Mouse (Mus musculus) hematopoietic stem cell, adult 5-6 weeks (primary cell): ENCODE data around the gene Trmt13. TPM values are rescaled to one million over a fixed set of nuclear protein-coding genes. Genes with fewer than 3 reads are reported as not detected.
"Not testable (repeated sequence)": the region's sequence is repeated elsewhere in the genome, so short reads cannot be mapped to it uniquely, and the experiment has no call there.

ENCODE experiments used
- ATAC-seq, 2 experiments: fragments of 125-278 bp in 1 of 2; replicated peaks in 1 of 2; 2 replicates each; pipeline ENCODE4 v1.8.0; 2016 to 2017; ENCODE audit warnings: inconsistent platforms in 2 of 2, mild to moderate bottlenecking in 2 of 2, moderate number of reproducible peaks in 2 of 2, low read depth in 1 of 2, moderate TSS enrichment in 1 of 2; ENCODE audit not compliant: low FRiP score in 2 of 2, poor library complexity in 2 of 2, severe bottlenecking in 2 of 2, insufficient read depth in 1 of 2, low TSS enrichment in 1 of 2
- total RNA-seq: library from RNA; stranded (forward); fragments of 172-1452, 232-1000 nt; gene quantifications from 2 replicates; pipeline ENCODE4 v1.2.3, GENCODE M21; 2017

Trmt13 gene
- total RNA-seq, 1 experiment from 2014 or later: 54.4 TPM

DNA sequence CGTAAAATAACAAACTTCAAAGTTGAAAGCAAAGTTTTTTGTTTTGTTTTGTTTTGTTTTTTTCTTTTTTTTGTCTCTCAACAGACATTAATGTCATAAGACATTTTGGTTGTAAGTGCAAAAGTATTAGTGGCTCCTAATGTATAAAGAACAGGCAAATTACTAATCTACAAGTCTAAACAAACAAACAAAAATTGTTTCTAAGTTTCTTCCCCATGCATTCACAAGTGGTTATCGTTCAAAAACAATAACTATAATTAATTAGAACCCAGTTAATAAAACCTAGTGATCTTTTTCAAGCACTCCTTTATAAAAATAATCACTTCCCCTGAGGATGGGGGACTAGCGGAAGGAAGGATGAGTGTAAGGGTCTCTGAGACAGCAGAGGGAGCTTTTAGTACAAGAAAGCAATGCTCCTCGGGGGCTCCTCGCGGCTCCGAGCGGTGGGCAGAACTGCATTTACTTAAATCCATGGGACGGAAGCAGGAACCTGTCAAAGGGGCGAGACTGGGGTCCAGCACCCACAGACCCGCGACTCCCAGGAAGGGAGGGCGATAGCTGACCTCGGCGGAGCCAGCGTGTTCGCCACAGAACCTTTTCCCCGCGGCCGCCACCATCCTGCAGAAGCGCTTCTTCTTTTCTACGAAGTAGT, 20.2 kb downstream of the Trmt13 start:
- peak; percentile 55 to 61 for ATAC-seq

DNA sequence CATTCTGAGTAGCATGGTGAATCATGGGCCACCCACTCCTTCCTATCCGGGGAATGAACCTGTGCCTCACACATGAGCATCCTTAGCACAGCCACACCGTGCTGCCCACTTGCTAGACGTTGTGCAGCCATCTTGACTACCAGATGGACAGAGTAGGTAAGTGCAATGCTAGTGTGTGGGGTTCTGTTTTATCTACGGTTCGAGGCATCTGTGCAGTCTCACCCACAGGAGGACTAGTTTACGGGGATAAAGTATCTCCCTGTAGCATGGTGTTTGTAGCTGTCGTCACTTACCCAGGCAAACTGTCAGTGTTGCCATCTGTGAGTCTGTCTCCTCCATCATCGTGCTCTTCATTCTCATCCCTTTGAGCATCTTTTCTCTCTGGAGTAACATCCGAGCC, 32.2 kb downstream of the Trmt13 start:
- no peak for ATAC-seq

DNA sequence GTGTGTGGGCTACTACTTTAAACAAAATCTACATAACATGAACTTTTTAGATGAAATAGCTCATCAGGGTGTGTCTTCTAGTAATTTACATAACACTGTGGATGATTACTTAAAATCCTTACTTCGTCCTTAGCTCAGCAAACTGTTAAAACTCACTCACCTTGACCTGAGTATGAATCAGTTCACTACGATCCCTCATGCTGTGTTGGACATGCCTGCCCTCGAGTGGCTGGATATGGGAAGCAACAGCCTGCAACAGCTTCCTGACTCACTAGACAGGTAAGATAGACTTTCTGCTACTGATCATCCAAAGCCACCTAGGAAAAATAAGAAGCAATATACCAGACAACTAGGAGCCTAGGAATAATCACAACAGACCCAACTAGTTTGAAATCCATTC, 37.1 kb downstream of the Trmt13 start:
- peak in 1 of 2 experiments; percentile 32; a peak in 1 of 4 replicates for ATAC-seq

DNA sequence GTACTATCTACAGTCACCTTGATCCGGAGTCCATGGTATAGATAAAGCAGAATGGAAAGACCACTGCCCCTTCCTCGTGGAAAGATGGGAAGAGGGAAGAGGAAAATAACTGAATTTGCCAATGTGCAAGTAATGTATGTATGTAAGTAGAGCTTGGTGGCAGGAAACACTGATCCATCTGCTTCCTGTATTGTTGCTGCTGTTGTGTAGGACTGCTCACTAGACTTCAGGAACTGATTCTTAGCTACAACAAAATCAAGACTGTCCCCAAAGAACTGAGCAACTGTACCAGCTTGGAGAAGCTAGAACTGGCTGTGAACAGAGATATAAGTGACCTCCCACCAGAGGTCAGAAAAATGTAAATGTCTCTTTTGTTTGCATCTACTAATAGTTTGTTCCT, 43.8 kb downstream of the Trmt13 start:
- ATAC-seq: peak; percentile 58 to 71

DNA sequence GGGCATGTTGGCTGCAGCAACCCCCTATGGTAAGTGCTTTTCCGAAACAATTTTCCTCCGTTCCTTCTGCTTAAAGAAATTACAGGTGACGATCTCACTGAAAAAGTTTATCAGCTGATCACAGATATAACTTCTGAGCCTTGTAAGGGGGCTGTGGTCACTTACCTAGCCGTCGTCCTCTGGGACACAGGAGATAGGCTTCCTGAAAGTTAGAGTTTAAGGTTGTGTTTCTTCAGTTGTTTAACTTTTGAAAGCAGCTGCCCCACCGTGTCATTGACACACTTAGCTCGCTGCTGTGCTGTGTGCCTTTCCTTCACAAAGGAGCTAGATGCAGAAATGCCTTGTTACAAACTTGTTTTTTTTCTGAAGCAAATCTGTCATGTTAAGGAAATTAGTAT, 51.3 kb downstream of the Trmt13 start:
- ATAC-seq: peak in 1 of 2 experiments; percentile 38; a peak in 1 of 4 replicates

DNA sequence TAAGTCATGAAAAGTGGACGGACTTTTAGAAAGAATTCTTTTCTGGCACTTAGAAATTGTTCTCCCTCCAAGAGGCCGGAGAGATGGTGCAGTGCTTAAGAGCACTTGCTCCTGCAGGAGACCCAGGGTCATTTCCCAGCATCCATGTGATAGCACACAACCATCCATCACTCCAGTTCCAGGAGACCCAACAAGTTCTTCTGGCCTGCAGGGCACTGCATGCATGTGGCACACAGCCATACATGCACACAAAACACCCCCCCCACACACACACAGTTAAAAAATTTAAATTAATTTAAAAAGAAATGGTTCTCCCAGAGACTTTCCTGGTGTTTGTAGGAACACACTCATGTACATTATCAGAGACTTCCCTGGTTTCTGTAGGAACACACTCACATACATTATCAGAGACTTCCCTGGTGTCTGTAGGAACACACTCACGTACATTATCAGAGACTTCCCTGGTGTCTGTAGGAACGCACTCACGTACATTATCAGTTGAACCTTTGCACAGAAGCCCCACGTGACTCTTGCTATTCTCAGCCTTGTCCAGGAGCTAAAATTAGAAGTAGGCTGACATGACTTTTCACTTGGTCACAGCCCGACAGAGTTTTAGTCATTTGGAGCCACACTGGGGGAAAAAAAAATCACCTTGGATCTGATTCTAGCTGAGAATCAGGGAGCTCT, 51.8 kb downstream of the Trmt13 start, which contains the start of gene Lrrc39:
Lrrc39 (plus strand) TSS at position 566 of the 687 bp plus-strand sequence.
- peak; percentile 56 to 80 for ATAC-seq

DNA sequence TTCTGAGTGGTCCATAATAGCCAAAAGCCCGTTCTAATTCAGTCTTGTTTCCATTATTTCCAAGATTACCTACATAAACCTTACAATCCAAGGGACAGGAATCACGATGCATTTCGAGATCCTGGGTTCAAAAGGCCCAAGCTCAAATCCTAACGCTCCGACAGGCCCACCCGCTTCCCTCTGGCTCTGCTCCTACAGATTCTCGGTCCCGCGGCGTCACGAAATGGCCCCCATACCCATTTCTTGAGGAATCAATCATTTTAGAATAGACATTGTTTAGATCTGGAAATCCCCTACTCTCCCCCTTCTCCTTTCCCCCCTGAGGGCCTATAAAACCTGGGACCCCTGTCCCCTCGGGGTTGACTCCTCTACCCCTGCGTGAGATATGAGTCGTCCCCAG, 53.1 kb downstream of the Trmt13 start:
- not testable (repeated sequence) for ATAC-seq

DNA sequence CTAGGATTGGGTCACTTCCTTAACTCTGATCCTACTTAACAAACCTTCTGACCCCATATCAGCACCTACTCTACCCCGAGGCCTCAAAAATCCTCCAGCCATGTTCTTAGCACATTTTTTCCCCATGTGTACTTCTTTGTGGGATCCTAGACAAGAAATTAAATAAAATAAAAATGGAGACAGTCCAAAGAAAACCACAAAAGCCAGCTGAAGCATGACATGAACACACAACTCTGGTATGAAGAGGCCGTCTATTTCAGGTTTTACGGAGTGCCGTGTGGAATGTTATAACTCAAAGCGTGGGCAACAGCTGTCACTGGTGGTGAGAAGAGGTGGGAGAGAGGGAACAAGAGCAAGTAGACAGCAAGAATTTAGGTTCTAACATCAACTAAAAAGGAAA, 63.0 kb downstream of the Trmt13 start:
- no peak for ATAC-seq

DNA sequence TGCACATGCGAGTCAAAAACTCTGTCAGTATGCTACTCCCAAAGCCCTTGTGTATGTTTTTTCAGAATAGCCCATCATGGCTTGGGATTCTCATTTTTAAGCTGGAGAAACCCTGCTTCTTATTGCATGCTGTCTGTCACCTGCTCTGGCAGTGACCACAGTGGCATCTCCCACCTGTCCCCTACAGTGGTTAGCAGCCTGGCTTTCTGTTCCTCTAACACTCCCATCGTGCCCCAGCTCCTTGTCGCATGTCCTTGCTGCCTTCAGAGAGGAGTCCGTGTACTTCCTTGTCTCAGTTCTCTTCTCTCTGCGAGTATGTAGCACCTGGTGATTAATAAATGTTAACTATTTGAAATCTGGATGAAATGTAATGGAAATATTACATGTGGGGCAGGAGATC, 67.0 kb downstream of the Trmt13 start:
- ATAC-seq: no peak

DNA sequence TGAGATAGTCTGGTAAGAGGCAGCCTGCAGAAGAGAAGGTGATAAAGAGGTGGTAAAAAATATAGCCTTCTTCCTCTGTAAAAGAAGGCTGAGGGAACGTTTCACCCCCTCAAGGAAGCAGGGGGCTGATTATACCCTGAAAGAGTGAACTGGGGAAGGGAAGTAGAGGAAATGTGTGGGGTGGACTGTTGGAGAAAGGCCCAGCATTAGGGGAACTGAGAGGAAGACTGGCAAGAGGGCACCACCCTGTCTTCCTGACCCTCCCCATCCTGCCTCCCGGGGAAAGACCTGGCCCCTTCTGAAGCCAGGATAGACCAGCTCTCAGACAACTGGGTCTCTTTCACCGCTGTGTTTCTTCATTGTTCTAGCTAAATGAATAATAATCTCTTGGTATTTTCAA, 71.9 kb downstream of the Trmt13 start:
- ATAC-seq: peak; percentile 78 to 79

DNA sequence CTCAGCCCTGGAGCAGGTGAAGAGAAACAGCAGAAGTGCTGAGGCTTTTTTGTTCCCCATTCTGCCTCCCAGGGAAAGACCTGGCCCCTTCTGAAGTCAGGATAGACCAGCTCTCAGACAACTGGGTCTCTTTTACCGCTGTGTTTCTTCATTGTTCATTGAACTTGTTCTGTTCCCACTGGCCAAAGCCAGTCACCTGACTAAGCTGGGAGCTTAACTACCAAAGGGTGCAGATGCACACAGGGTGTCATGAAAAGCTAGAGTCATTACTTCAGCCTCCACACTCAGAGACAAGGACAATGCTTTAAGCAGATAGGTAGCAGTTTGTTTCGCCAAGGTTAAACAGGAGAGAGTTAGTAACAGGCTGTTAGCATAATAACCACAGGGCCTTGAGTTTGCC, 72.3 kb downstream of the Trmt13 start:
- peak; percentile 2 to 4; a peak in 1 of 4 replicates for ATAC-seq

DNA sequence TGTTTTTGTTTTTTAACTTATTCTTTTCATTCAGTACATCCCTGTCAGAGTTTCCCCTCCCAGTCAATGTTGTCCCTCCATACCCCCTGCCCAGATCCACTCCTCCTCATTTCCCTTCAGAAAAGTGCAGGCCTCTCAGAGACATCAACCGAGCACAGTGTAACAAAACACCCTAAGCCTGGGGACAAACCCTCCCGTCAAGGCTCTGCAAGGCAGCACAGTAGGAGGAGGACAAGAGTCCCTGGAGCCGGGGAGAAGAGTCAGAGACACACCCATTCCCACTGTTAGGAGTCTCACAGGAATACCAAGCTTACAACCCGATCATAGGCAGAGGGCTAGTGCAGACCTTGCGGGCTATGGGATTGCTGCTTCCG, 77.2 kb downstream of the Trmt13 start:
- ATAC-seq: no peak

DNA sequence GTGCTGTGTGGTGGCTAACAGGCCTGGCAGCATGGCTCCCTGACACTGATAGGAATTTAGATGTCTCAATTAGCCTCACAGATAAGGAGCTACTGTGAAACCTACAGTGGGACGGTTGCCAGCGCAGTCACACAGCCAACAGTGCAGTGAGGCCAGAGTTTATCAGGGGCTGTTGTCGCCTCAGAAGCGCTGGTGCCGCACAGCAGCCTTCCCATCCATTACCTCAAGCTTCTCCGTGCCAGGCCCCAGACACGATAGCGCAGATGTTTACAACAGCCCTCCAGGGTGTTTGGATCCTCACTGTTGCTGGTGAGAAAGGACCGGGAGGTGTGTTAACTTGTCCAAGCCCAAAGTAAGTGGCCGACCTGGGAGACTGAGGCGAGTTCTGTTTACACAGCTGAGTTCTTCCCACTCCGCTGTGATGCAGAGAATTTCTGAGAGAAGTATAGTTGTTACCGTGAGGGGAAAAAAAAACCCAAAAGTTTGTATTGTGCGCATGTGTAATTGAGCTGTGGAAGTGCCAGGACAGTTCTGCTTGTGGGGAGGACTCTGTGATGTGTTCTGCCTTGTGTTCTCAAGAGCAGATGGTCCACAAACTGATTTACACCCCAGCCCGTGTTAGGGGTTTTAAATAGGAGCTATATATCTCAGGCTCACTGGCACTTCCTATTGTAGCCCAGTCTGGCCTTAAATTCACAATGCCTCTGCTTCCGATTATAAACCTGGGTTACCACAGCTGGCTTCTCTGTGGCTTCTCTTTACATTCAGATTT, 77.8 kb downstream of the Trmt13 start:
- ATAC-seq: peak; percentile 34 to 67; a peak in 1 of 4 replicates

Other genes with a start within 250 kb of the Trmt13 start
- 35.3 and 44.7 TPM in 2 replicates for gene Cdc14a, start 190.6 kb downstream of the Trmt13 start, total RNA-seq
- 31.6 and 32.6 TPM in 2 replicates for gene Rtca, start 106.4 kb downstream of the Trmt13 start, total RNA-seq
- 15.2 and 17.0 TPM in 2 replicates for gene Dbt, start 101.5 kb downstream of the Trmt13 start, total RNA-seq
- 0.55 and 1.2 TPM in 2 replicates for gene Lrrc39, start 51.6 kb downstream of the Trmt13 start, total RNA-seq
- gene Sass6, start 19.6 kb downstream of the Trmt13 start, total RNA-seq: 34.1 and 43.9 TPM in 2 replicates
- 76.5 and 92.3 TPM in 2 replicates for gene Mfsd14a, start 48.1 kb upstream of the Trmt13 start, total RNA-seq
- not detected in 2 replicates for gene Gm43191, start 66.7 kb upstream of the Trmt13 start, total RNA-seq
- 48.4 and 57.3 TPM in 2 replicates for gene Slc35a3, start 98.2 kb upstream of the Trmt13 start, total RNA-seq
- 8.6 and 11.3 TPM in 2 replicates for gene Agl, start 193.6 kb upstream of the Trmt13 start, total RNA-seq
- 22.6 and 33.3 TPM in 2 replicates for gene Frrs1, start 244.9 kb upstream of the Trmt13 start, total RNA-seq